Mouse (Mus musculus): ENCODE data around the gene Parp11. TPM values are rescaled to one million over a fixed set of nuclear protein-coding genes. Genes with fewer than 3 reads are reported as not detected.

Parp11 gene
- polyA plus RNA-seq, 1 experiment from 2014 or later: 22.7 TPM

- Histone ChIP-seq H3K4me1 (ENCODE audit: control insufficient read depth in 2 of 2, insufficient read depth in 2 of 2, low read length in 2 of 2) (peaks cover 0 to 3% of the 10 kb centered on the region in 2 experiments; a peak in 3 of 4 replicates), H3K27me3 (ENCODE audit: control insufficient read depth, insufficient read depth, low read length) (peaks cover 4% of the 10 kb centered on the region; the same call in 1 of the 2 replicates), H3K9me3 (ENCODE audit: control insufficient read depth, low read length) (no peaks in the 10 kb centered on the region), H3K9ac (ENCODE audit: low read length) (no peak overlapping the region), H3K4me2 (ENCODE audit: low read length) (no peak overlapping the region), H3K36me3 (ENCODE audit: control insufficient read depth, insufficient read depth, low read length) (no peaks in the 10 kb centered on the region), H3K4me3 (ENCODE audit: control insufficient read depth in 1 of 2, insufficient read depth in 1 of 2, low read depth in 1 of 2, low read length in 2 of 2) (no peak overlapping the region), H3K27ac (replicated peaks in 1 of 2; ENCODE audit: control insufficient read depth in 1 of 2, insufficient read depth in 1 of 2, low read depth in 2 of 2, low read length in 2 of 2) (no peak overlapping the region)
- ATAC-seq (ENCODE audit: insufficient number of reproducible peaks, insufficient read depth, low FRiP score, low read depth): no peak
- 74% methylated on average over 2 of the region's 2 CpGs for WGBS
Observed at GRCm38 (mm10) chr6:127448869-127449268, 2.2 kb downstream of the Parp11 start.

- Histone ChIP-seq H3K27ac (replicated peaks in 1 of 2; ENCODE audit: control insufficient read depth in 1 of 2, insufficient read depth in 1 of 2, low read depth in 2 of 2, low read length in 2 of 2) (no peak overlapping the region), H3K4me3 (ENCODE audit: control insufficient read depth in 1 of 2, insufficient read depth in 1 of 2, low read depth in 1 of 2, low read length in 2 of 2) (no peak overlapping the region), H3K27me3 (ENCODE audit: control insufficient read depth, insufficient read depth, low read length) (peaks cover 4% of the 10 kb centered on the region; the same call in 1 of the 2 replicates), H3K9ac (ENCODE audit: low read length) (0 out of 2 replicates have a peak overlapping the region, but pooled peaks have one; percentile 11), H3K4me1 (ENCODE audit: control insufficient read depth in 2 of 2, insufficient read depth in 2 of 2, low read length in 2 of 2) (peaks cover 0 to 7% of the 10 kb centered on the region in 2 experiments; a peak in 1 of 4 replicates), H3K36me3 (ENCODE audit: control insufficient read depth, insufficient read depth, low read length) (no peaks in the 10 kb centered on the region), H3K9me3 (ENCODE audit: control insufficient read depth, low read length) (no peaks in the 10 kb centered on the region), H3K4me2 (ENCODE audit: low read length) (no peak overlapping the region)
- WGBS: 33% methylated on average over 10 of the region's 10 CpGs
- no peak for ATAC-seq (ENCODE audit: insufficient number of reproducible peaks, insufficient read depth, low FRiP score, low read depth)
Observed at GRCm38 (mm10) chr6:127449531-127450422, 3.1 kb downstream of the Parp11 start.

- H3K9me3 ChIP-seq (ENCODE audit: control insufficient read depth, low read length): no peaks in the 10 kb centered on the region
- ATAC-seq (ENCODE audit: insufficient number of reproducible peaks, insufficient read depth, low FRiP score, low read depth): peak; percentile 93
- peak overlapping the region; percentile 88 for H3K27ac ChIP-seq (replicated peaks in 1 of 2; ENCODE audit: control insufficient read depth in 1 of 2, insufficient read depth in 1 of 2, low read depth in 2 of 2, low read length in 2 of 2)
- peaks cover 0 to 7% of the 10 kb centered on the region in 2 experiments; a peak in 1 of 4 replicates for H3K4me1 ChIP-seq (ENCODE audit: control insufficient read depth in 2 of 2, insufficient read depth in 2 of 2, low read length in 2 of 2)
- H3K4me2 ChIP-seq (ENCODE audit: low read length): peak overlapping the region; percentile 68
- no peaks in the 10 kb centered on the region for H3K36me3 ChIP-seq (ENCODE audit: control insufficient read depth, insufficient read depth, low read length)
- peak overlapping the region; percentile 74 to 87 for H3K4me3 ChIP-seq (ENCODE audit: control insufficient read depth in 1 of 2, insufficient read depth in 1 of 2, low read depth in 1 of 2, low read length in 2 of 2)
- H3K9ac ChIP-seq (ENCODE audit: low read length): peak overlapping the region; percentile 84
- H3K27me3 ChIP-seq (ENCODE audit: control insufficient read depth, insufficient read depth, low read length): no peaks in the 10 kb centered on the region
- under 1% methylated on average over 65 of the region's 70 CpGs for WGBS
Observed at GRCm38 (mm10) chr6:127453407-127454343, 7.0 kb downstream of the Parp11 start.

- peak overlapping the region; percentile 68 for H3K4me2 ChIP-seq (ENCODE audit: low read length)
- H3K27ac ChIP-seq (replicated peaks in 1 of 2; ENCODE audit: control insufficient read depth in 1 of 2, insufficient read depth in 1 of 2, low read depth in 2 of 2, low read length in 2 of 2): no peak overlapping the region; a peak in 1 of 4 replicates
- no peaks in the 10 kb centered on the region for H3K36me3 ChIP-seq (ENCODE audit: control insufficient read depth, insufficient read depth, low read length)
- H3K9me3 ChIP-seq (ENCODE audit: control insufficient read depth, low read length): no peaks in the 10 kb centered on the region
- H3K4me1 ChIP-seq (ENCODE audit: control insufficient read depth in 2 of 2, insufficient read depth in 2 of 2, low read length in 2 of 2): peaks cover 0 to 7% of the 10 kb centered on the region in 2 experiments; a peak in 1 of 4 replicates
- 40% methylated on average over 10 of the region's 10 CpGs for WGBS
- ATAC-seq (ENCODE audit: insufficient number of reproducible peaks, insufficient read depth, low FRiP score, low read depth): no peak
- H3K4me3 ChIP-seq (ENCODE audit: control insufficient read depth in 1 of 2, insufficient read depth in 1 of 2, low read depth in 1 of 2, low read length in 2 of 2): peak overlapping the region; percentile 74 to 87; a peak in 3 of 4 replicates
- peak overlapping the region; percentile 84 for H3K9ac ChIP-seq (ENCODE audit: low read length)
- no peaks in the 10 kb centered on the region for H3K27me3 ChIP-seq (ENCODE audit: control insufficient read depth, insufficient read depth, low read length)
Observed at GRCm38 (mm10) chr6:127454344-127454707, 7.7 kb downstream of the Parp11 start.

GRCm38 (mm10) chr6:127454809-127455208, 8.2 kb downstream of the Parp11 start:
- Histone ChIP-seq H3K36me3 (ENCODE audit: control insufficient read depth, insufficient read depth, low read length) (no peaks in the 10 kb centered on the region), H3K9me3 (ENCODE audit: control insufficient read depth, low read length) (no peaks in the 10 kb centered on the region), H3K4me2 (ENCODE audit: low read length) (peak overlapping the region; percentile 68), H3K9ac (ENCODE audit: low read length) (no peak overlapping the region), H3K27ac (replicated peaks in 1 of 2; ENCODE audit: control insufficient read depth in 1 of 2, insufficient read depth in 1 of 2, low read depth in 2 of 2, low read length in 2 of 2) (no peak overlapping the region), H3K4me3 (ENCODE audit: control insufficient read depth in 1 of 2, insufficient read depth in 1 of 2, low read depth in 1 of 2, low read length in 2 of 2) (peak overlapping the region in 1 of 2 experiments; percentile 74; a peak in 1 of 4 replicates), H3K4me1 (ENCODE audit: control insufficient read depth in 2 of 2, insufficient read depth in 2 of 2, low read length in 2 of 2) (peaks cover 0 to 7% of the 10 kb centered on the region in 2 experiments; a peak in 1 of 4 replicates), H3K27me3 (ENCODE audit: control insufficient read depth, insufficient read depth, low read length) (no peaks in the 10 kb centered on the region)
- 87% methylated on average over 6 of the region's 6 CpGs for WGBS
- ATAC-seq (ENCODE audit: insufficient number of reproducible peaks, insufficient read depth, low FRiP score, low read depth): no peak

- no peak overlapping the region for H3K27ac ChIP-seq (replicated peaks in 1 of 2; ENCODE audit: control insufficient read depth in 1 of 2, insufficient read depth in 1 of 2, low read depth in 2 of 2, low read length in 2 of 2)
- WGBS: 97% methylated on average over 4 of the region's 4 CpGs
- H3K27me3 ChIP-seq (ENCODE audit: control insufficient read depth, insufficient read depth, low read length): no peaks in the 10 kb centered on the region
- H3K9ac ChIP-seq (ENCODE audit: low read length): no peak overlapping the region
- H3K4me3 ChIP-seq (ENCODE audit: control insufficient read depth in 1 of 2, insufficient read depth in 1 of 2, low read depth in 1 of 2, low read length in 2 of 2): no peak overlapping the region
- no peaks in the 10 kb centered on the region for H3K9me3 ChIP-seq (ENCODE audit: control insufficient read depth, low read length)
- H3K36me3 ChIP-seq (ENCODE audit: control insufficient read depth, insufficient read depth, low read length): no peaks in the 10 kb centered on the region
- H3K4me2 ChIP-seq (ENCODE audit: low read length): no peak overlapping the region
- no peak for ATAC-seq (ENCODE audit: insufficient number of reproducible peaks, insufficient read depth, low FRiP score, low read depth)
- peaks cover 0 to 7% of the 10 kb centered on the region in 2 experiments; a peak in 1 of 4 replicates for H3K4me1 ChIP-seq (ENCODE audit: control insufficient read depth in 2 of 2, insufficient read depth in 2 of 2, low read length in 2 of 2)
Observed at GRCm38 (mm10) chr6:127455440-127455839, 8.8 kb downstream of the Parp11 start.

- no peak overlapping the region for H3K27ac ChIP-seq (replicated peaks in 1 of 2; ENCODE audit: control insufficient read depth in 1 of 2, insufficient read depth in 1 of 2, low read depth in 2 of 2, low read length in 2 of 2)
- ATAC-seq (ENCODE audit: insufficient number of reproducible peaks, insufficient read depth, low FRiP score, low read depth): no peak
- H3K4me2 ChIP-seq (ENCODE audit: low read length): no peak overlapping the region
- 93% methylated on average over 2 of the region's 2 CpGs for WGBS
- no peaks in the 10 kb centered on the region for H3K9me3 ChIP-seq (ENCODE audit: control insufficient read depth, low read length)
- H3K27me3 ChIP-seq (ENCODE audit: control insufficient read depth, insufficient read depth, low read length): no peaks in the 10 kb centered on the region
- H3K4me3 ChIP-seq (ENCODE audit: control insufficient read depth in 1 of 2, insufficient read depth in 1 of 2, low read depth in 1 of 2, low read length in 2 of 2): no peak overlapping the region
- H3K36me3 ChIP-seq (ENCODE audit: control insufficient read depth, insufficient read depth, low read length): no peaks in the 10 kb centered on the region
- peaks cover 0 to 7% of the 10 kb centered on the region in 2 experiments; a peak in 1 of 4 replicates for H3K4me1 ChIP-seq (ENCODE audit: control insufficient read depth in 2 of 2, insufficient read depth in 2 of 2, low read length in 2 of 2)
- H3K9ac ChIP-seq (ENCODE audit: low read length): no peak overlapping the region
Observed at GRCm38 (mm10) chr6:127456769-127457168, 10.1 kb downstream of the Parp11 start.
